Mouse (Mus musculus) hindbrain, embryonic 16.5 days (tissue): ENCODE measurements around the gene E130208F15Rik. TPM values are rescaled to one million over a fixed set of nuclear protein-coding genes. Genes with fewer than 3 reads are reported as not detected.
A peak's percentile ranks its signal among the peaks of the same experiment; 100 is the strongest.

ENCODE experiments used
- ATAC-seq: fragments of 200-750 bp; cut with Nextera tagmentation; 2 replicates; pipeline ENCODE4 v1.8.0; 2017; ENCODE audit warnings: moderate TSS enrichment, moderate library complexity
- H3K27ac ChIP-seq: fragments of 300-500 bp; sonication (generic); 2 replicates; pipeline ENCODE4 v1.5.1; 2014; ENCODE audit warnings: low read depth, mild to moderate bottlenecking, control low read depth, low read length, moderate library complexity
- H3K27me3 ChIP-seq: fragments of 300-500 bp; sonication (generic); replicated peaks from 2 replicates; pipeline ENCODE4 v1.6.1; 2014; ENCODE audit warnings: low read length; ENCODE audit not compliant: control insufficient read depth, insufficient read depth
- H3K36me3 ChIP-seq: fragments of 300-500 bp; sonication (generic); 2 replicates; pipeline ENCODE4 v1.6.1; 2014; ENCODE audit warnings: mild to moderate bottlenecking, low read length, moderate library complexity, mixed read lengths; ENCODE audit not compliant: control insufficient read depth, insufficient read depth
- H3K4me1 ChIP-seq: fragments of 300-500 bp; sonication (generic); 2 replicates; pipeline ENCODE4 v1.6.1; 2014; ENCODE audit warnings: low read depth, low read length; ENCODE audit not compliant: control insufficient read depth, insufficient read depth
- H3K4me2 ChIP-seq: fragments of 300-500 bp; sonication (generic); 2 replicates; pipeline ENCODE4 v1.6.1; 2014; ENCODE audit warnings: mild to moderate bottlenecking, low read length, control low read depth, moderate library complexity
- H3K4me3 ChIP-seq: fragments of 300-500 bp; sonication (generic); 2 replicates; pipeline ENCODE4 v1.5.1; 2014; ENCODE audit warnings: mild to moderate bottlenecking, low read length, control low read depth, moderate library complexity
- H3K9ac ChIP-seq: fragments of 300-500 bp; sonication (generic); 2 replicates; pipeline ENCODE4 v1.6.1; 2014; ENCODE audit warnings: low read depth, mild to moderate bottlenecking, control low read depth, low read length, moderate library complexity
- H3K9me3 ChIP-seq: fragments of 300-500 bp; sonication (generic); 2 replicates; pipeline ENCODE4 v1.6.1; 2014; ENCODE audit warnings: mild to moderate bottlenecking, low read length, moderate library complexity; ENCODE audit not compliant: control insufficient read depth
- WGBS: fragments of 180-500 bp; shearing (Covaris S2); extraction: QIAGEN DNeasy Blood & Tissue Kit; methylation state at CpG from one replicate; pipeline ENCODE4 v1.1.7; 2014; 5-methylcytosine and 5-hydroxymethylcytosine counted together
- polyA plus RNA-seq: library from polyadenylated mRNA; unstranded; fragments of >200 nt; fragmentation: Nextera tagmentation; extraction: Ambion mirVana; gene quantifications from 2 replicates; pipeline ENCODE4 v1.2.1, GENCODE M21; 2015

Gene E130208F15Rik
- polyA plus RNA-seq, 1 experiment from 2014 or later = 0.21 TPM

DNA sequence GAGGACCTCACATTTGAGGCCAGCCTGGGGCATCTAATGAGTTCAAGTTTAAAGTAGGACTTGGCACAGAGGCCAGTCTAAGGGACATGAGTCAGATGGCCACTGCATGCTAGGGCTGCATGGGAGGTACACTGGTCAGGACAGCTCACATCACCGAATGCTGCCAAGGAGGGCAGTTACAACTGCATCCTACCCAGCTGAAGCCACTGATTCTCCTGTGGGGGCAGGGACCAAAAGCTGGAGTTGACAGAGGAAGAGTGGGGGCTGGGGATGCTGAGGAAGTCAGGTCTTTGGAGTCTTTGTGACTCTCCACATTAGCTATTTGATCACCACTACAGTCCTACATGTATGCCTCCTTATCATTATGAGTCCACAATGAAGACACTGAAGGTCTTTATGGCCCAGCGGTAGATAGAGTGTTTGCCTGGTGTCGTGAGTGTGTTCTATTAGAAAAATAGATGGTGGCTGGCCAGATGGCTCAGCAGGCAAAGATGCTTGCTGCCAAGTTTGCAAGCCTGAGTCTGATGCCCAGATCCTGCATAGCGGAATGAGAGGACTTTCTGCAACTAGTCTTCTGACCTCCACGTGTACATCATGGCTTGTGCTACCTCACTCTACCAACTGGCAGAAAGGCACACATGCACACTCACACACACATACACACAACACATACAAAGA lies 18.0 kb downstream of the E130208F15Rik start:
- Histone ChIP-seq H3K9me3 (no peaks in the 10 kb centered on the region), H3K4me3 (no peak overlapping the region), H3K27me3 (peaks cover 14% of the 10 kb centered on the region), H3K9ac (no peak overlapping the region), H3K4me2 (no peak overlapping the region), H3K36me3 (no peaks in the 10 kb centered on the region), H3K27ac (no peak overlapping the region), H3K4me1 (peaks cover 10% of the 10 kb centered on the region)
- WGBS = 66% methylated on average over 5 of the region's 5 CpGs
- ATAC-seq = no peak

DNA sequence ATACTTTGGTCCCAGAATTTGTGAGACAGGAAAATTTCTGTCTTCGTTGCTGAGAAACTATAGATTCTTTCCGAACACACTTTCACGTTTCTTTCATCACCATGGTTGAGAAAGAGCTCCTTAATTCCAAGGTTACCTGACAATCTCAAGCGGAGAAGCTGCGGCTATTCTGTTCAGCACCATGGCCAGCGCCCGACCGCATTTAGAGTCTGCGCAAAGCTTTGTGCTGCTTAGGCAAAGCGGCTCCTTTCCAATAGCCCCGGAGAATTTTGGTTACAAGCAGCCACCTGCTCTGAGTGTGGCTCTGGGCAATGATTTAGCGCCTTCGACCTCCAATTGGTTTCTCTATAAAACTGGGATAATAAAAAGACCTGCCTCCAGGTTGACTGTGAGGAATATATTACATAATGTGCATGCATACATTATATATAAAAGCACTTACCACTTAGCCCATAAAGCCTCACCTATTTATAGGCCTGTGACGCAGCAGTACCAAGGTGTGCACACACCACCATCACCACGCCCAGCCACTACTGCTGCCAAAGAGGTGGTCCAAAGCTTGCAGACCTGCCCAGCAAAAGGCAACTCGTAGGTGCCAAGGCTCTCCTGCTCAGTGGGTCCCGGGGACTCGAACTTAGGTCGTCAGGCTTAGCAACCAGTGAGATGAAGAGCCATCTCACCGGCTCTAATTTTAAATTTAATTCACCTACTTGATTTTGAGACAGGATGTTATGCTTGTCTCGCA lies 25.3 kb downstream of the E130208F15Rik start:
- H3K4me2 ChIP-seq = no peak overlapping the region
- peaks cover 3% of the 10 kb centered on the region; the same call in 1 of the 2 replicates for H3K4me1 ChIP-seq
- 28% methylated on average over 21 of the region's 21 CpGs for WGBS
- no peak for ATAC-seq
- no peak overlapping the region for H3K27ac ChIP-seq
- peaks cover 2% of the 10 kb centered on the region for H3K27me3 ChIP-seq
- H3K9me3 ChIP-seq = no peaks in the 10 kb centered on the region
- no peak overlapping the region for H3K4me3 ChIP-seq
- no peaks in the 10 kb centered on the region for H3K36me3 ChIP-seq
- no peak overlapping the region for H3K9ac ChIP-seq

DNA sequence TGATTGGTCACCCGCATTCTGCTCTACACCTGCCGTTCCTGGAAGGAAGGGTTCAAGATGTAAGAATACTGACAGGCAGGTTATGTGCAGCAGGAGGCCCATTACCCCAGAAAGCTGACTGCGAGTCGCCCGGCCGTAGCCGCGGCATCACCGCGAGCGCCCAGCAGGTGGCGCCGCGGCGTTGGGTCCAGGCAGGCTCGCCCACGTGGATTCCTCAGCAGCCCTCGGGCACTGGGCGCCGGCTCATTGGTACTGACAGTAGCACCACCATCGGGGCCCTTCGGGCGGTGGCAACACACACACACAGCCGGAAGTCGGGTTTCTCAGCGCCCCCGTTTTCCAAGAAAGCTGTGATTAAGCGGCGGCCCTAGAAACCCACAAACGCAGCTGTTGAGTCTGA lies 26.3 kb downstream of the E130208F15Rik start:
- no peaks in the 10 kb centered on the region for H3K36me3 ChIP-seq
- no peaks in the 10 kb centered on the region for H3K9me3 ChIP-seq
- peak overlapping the region; percentile 51 for H3K4me2 ChIP-seq
- peaks cover 2% of the 10 kb centered on the region for H3K27me3 ChIP-seq
- no peak overlapping the region; the same call in 1 of the 2 replicates for H3K27ac ChIP-seq
- H3K4me1 ChIP-seq = peaks cover 3% of the 10 kb centered on the region; the same call in 1 of the 2 replicates
- peak overlapping the region; percentile 28 for H3K4me3 ChIP-seq
- peak overlapping the region; percentile 35; the same call in 1 of the 2 replicates for H3K9ac ChIP-seq
- WGBS = under 1% methylated on average over 30 of the region's 30 CpGs
- ATAC-seq = peak; percentile 74

DNA sequence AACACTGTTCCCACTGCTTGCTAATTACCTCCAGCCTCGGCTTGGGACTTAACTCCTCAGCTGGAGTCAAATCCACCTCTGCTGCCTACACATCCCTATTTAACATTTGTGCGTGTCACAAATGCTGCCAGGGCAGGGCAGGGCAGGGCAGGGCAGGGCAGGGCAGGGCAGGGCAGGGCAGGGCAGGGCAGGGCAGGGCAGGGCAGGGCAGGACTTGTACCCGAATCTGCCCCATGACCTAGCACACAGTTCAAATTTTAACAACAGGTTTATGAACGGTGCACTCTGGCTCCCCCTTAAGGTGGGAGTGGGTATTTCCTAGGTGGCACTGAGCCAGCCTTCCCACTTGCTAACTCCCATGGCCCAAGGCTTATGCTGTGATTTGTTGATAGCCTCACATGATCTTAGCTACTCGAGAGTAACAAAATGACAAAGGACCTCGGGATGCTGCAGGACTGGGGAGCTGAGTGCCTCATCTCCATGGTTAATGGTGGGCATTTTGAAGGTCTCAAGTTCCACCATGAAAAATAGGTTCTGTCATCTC lies 31.8 kb downstream of the E130208F15Rik start:
- Histone ChIP-seq H3K4me2 (no peak overlapping the region), H3K4me1 (peaks cover 5% of the 10 kb centered on the region), H3K9ac (no peak overlapping the region), H3K4me3 (no peak overlapping the region), H3K36me3 (peaks cover 9% of the 10 kb centered on the region), H3K9me3 (no peaks in the 10 kb centered on the region), H3K27ac (no peak overlapping the region), H3K27me3 (0 out of 2 replicates have a peak, but pooled peaks cover 1% of the 10 kb centered on the region)
- no peak; the same call in 1 of the 2 replicates for ATAC-seq
- 22% methylated on average over 6 of the region's 6 CpGs for WGBS

DNA sequence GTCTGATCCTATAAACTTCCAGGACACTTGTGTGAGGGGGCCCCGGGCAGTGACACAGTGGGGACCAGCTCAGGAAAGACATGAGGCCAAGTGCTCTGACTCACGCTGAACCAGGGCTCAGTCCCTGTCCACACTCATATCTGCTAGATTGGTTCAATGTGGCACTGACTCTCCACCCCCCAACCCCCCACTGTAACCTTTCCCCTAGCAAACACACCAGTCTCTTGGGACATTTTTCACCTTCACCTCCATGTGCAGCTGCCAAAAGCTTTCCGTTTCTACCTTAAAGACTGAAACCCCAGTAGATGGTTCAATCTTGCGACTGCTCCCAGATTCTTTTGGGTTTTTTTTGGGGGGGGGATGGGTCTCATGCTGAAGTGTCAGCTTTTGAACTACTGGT lies 32.5 kb downstream of the E130208F15Rik start:
- Histone ChIP-seq H3K36me3 (peaks cover 9% of the 10 kb centered on the region), H3K4me3 (no peak overlapping the region), H3K27me3 (no peaks in the 10 kb centered on the region), H3K4me1 (peaks cover 10% of the 10 kb centered on the region), H3K9me3 (no peaks in the 10 kb centered on the region), H3K9ac (no peak overlapping the region), H3K27ac (no peak overlapping the region), H3K4me2 (no peak overlapping the region)
- ATAC-seq = no peak
- WGBS = 73% methylated on average over 4 of the region's 4 CpGs

DNA sequence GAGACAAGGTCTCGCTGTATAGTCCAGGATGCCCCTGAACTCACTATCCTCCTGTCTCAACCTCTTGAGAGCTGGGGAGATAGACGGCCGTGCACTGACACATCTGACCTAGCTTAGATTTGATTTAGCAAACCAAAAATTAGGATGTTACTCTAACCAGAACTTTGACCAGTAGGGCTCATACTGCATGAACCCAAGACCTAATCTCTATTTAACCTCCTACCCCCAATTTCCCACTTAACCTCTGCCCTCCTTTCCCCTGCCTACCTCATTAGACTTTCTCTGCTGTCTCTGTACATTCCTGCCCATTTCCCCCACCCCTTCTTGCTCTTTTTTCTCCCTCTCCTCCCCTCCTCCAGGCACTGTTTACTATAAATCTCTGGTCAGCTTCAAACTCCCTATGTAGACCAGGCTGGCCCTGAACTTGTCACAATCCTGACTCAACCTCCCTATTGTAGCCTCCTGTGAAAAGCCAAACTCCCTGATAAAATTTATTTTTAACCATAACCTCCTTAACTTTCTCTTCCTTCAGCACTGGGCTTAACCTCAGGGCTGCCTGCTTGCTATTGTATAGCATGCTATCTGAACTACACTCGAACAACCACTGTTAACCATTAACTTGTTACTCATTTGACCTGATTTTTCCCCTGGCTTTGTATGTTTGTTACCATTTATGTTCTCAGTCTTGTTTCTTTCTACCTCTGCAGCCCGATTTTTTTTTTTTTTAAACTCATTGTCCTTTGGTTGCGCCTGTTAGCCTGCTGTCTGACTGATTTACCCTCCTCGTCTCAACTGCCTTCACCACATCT lies 37.0 kb downstream of the E130208F15Rik start:
- H3K4me3 ChIP-seq = no peak overlapping the region
- peak overlapping the region; percentile 10 for H3K4me2 ChIP-seq
- H3K9me3 ChIP-seq = no peaks in the 10 kb centered on the region
- 55% methylated on average over 7 of the region's 7 CpGs for WGBS
- peaks cover 45% of the 10 kb centered on the region for H3K4me1 ChIP-seq
- ATAC-seq = no peak
- H3K9ac ChIP-seq = no peak overlapping the region
- no peaks in the 10 kb centered on the region for H3K27me3 ChIP-seq
- H3K27ac ChIP-seq = no peak overlapping the region
- peaks cover 17% of the 10 kb centered on the region for H3K36me3 ChIP-seq

DNA sequence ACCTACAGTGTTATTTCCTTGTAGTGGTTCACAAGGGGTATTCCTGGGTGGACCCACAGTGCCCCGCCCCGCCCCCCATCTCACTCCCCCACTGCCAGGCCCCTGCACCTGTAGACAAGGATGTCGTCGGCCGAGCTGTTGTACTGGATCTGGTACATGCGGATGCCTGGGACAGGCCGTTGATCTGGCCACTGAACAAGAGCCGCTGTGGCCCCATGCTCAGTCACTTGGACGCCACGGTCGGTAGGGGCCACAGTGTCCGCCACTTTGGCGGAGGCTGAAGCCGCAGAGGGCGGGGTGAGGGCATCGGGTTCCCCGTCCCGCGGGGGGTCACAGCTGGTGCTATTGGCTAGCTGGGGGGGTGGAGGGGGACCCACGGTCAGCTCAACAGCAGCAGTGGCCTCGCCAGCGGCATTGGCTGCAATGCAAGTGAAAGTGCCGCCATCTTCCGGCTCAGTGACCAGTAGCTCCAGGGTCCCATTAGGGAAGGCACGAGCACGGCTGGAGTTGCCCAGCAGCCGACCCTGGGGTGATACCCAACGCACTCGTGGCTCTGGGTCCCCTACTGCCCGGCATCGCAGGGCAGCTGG lies 37.8 kb downstream of the E130208F15Rik start:
- no peak overlapping the region for H3K9ac ChIP-seq
- peaks cover 45% of the 10 kb centered on the region for H3K4me1 ChIP-seq
- WGBS = 72% methylated on average over 31 of the region's 31 CpGs
- H3K27ac ChIP-seq = no peak overlapping the region
- H3K27me3 ChIP-seq = no peaks in the 10 kb centered on the region
- peak overlapping the region; percentile 10 for H3K4me2 ChIP-seq
- peak overlapping the region; percentile 0; the same call in 1 of the 2 replicates for H3K4me3 ChIP-seq
- no peak for ATAC-seq
- no peaks in the 10 kb centered on the region for H3K9me3 ChIP-seq
- peaks cover 17% of the 10 kb centered on the region for H3K36me3 ChIP-seq

DNA sequence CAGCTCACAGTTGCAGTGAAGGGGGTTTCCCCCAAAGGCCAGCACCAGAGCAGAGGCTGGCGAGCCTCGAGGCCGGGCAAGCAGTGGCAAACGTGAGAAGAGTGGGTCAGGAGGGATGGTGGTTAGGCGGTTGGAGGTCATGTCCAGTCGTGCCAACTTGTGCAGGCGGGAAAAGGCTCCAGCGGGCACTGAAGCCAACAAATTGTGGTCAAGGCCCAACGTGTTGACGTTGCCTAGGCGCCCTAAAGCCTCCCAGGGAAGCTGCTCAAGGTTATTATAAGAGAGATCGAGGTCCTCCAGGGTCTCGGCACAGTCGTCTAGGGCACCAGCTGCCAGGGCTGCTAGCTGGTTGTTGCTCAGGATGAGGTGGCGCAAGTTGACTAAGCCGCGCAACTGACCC lies 38.5 kb downstream of the E130208F15Rik start:
- 84% methylated on average over 17 of the region's 17 CpGs for WGBS
- no peak overlapping the region for H3K27ac ChIP-seq
- ATAC-seq = no peak
- no peaks in the 10 kb centered on the region for H3K9me3 ChIP-seq
- peak overlapping the region; percentile 10 for H3K4me2 ChIP-seq
- peaks cover 45% of the 10 kb centered on the region for H3K4me1 ChIP-seq
- H3K4me3 ChIP-seq = no peak overlapping the region
- peaks cover 17% of the 10 kb centered on the region for H3K36me3 ChIP-seq
- H3K27me3 ChIP-seq = no peaks in the 10 kb centered on the region
- no peak overlapping the region for H3K9ac ChIP-seq
